Mouse (Mus musculus) G1E (cell line): Measurements from ENCODE around the gene Wnt2. TPM values are rescaled to one million over a fixed set of nuclear protein-coding genes. Genes with fewer than 3 reads are reported as not detected.

ENCODE experiments used
- ATAC-seq: 2 replicates; pipeline ENCODE4 v1.8.0; 2016; ENCODE audit warnings: mild to moderate bottlenecking; ENCODE audit not compliant: insufficient number of reproducible peaks, poor library complexity, low FRiP score, severe bottlenecking; ENCODE audit errors: extremely low read depth
- DNase-seq: peaks from one replicate; pipeline ENCODE4 v3.0.0; 2012; ENCODE audit warnings: low spot score
- H3K27me3 ChIP-seq: 2 replicates; pipeline ENCODE4 v1.6.1; 2012; ENCODE audit warnings: mild to moderate bottlenecking, low read length, inconsistent platforms; ENCODE audit not compliant: insufficient read depth
- H3K36me3 ChIP-seq: replicated peaks from 2 replicates; pipeline ENCODE3; 2012; ENCODE audit warnings: mild to moderate bottlenecking, inconsistent platforms
- H3K4me1 ChIP-seq: 2 replicates; pipeline ENCODE4 v1.6.1; 2012; ENCODE audit warnings: low read depth, low read length, inconsistent platforms, mixed read lengths; ENCODE audit not compliant: insufficient read depth
- H3K4me3 ChIP-seq: 2 replicates; pipeline ENCODE4 v1.5.1; 2012; ENCODE audit warnings: low read depth, mild to moderate bottlenecking, inconsistent platforms, low read length, moderate library complexity, mixed read lengths
- H3K9me3 ChIP-seq: replicated peaks from 2 replicates; pipeline ENCODE4 v1.6.1; 2012; ENCODE audit warnings: inconsistent platforms
- CTCF ChIP-seq: IDR thresholded peaks from 2 replicates; pipeline ENCODE4 v1.5.1; 2012; ENCODE audit warnings: low read depth, low read length, inconsistent platforms, mixed read lengths
- GATA1 ChIP-seq: IDR thresholded peaks from 2 replicates; pipeline ENCODE4 v1.6.1; 2012; ENCODE audit warnings: borderline replicate concordance, low read length, inconsistent platforms, mixed read lengths
- GATA2 ChIP-seq: IDR thresholded peaks from 2 replicates; pipeline ENCODE4 v1.6.1; 2012; ENCODE audit warnings: low read depth, low read length, inconsistent platforms, borderline replicate concordance
- POLR2AphosphoS5 ChIP-seq: IDR thresholded peaks from 2 replicates; pipeline ENCODE4 v1.6.1; 2012; ENCODE audit warnings: low read depth, low read length, inconsistent platforms; ENCODE audit not compliant: insufficient replicate concordance
- TAL1 ChIP-seq: conservative IDR thresholded peaks from 2 replicates; pipeline ENCODE4 v1.6.1; 2012; ENCODE audit warnings: low read depth, low read length, inconsistent platforms, mixed read lengths
- polyA plus RNA-seq: library from polyadenylated mRNA; stranded (reverse); fragments of >175 nt; gene quantifications from 2 replicates; pipeline ENCODE4 v1.2.3, GENCODE M21; 2012
- total RNA-seq, 2 experiments: library from RNA; stranded (forward) in 1 of 2; stranded (reverse) in 1 of 2; fragments of 200-1000 nt in 1 of 2; fragments of >200 nt in 1 of 2; fragmentation: Nextera tagmentation in 1 of 2; gene quantifications; 2 replicates each; pipeline ENCODE4 v1.2.3; 2014 to 2017

Wnt2 gene
- total and polyA plus RNA-seq, 3 experiments = 0.04 to 1.4 (median 0.49) TPM

GRCm38 (mm10) chr6:17947130-17947831 lies 83.1 kb downstream of the Wnt2 start:
- H3K4me3 ChIP-seq = no peak overlapping the region; the same call in 1 of the 2 replicates
- no peak for DNase-seq
- peaks cover 49% of the 10 kb centered on the region for H3K4me1 ChIP-seq
- no peaks in the 10 kb centered on the region for H3K9me3 ChIP-seq
- peak; percentile 61 for TF ChIP-seq TAL1
- no peak for TF ChIP-seq CTCF
- TF ChIP-seq GATA2 = no peak
- TF ChIP-seq GATA1 = no peak
- TF ChIP-seq POLR2AphosphoS5 = no peak
- peak; percentile 84 for ATAC-seq
- peaks cover 16% of the 10 kb centered on the region for H3K36me3 ChIP-seq
- no peaks in the 10 kb centered on the region for H3K27me3 ChIP-seq

GRCm38 (mm10) chr6:17946456-17946855 lies 83.9 kb downstream of the Wnt2 start:
- ATAC-seq = no peak
- TF ChIP-seq GATA2 (no peak), TAL1 (no peak), GATA1 (no peak), CTCF (no peak), POLR2AphosphoS5 (no peak)
- Histone ChIP-seq H3K27me3 (no peaks in the 10 kb centered on the region), H3K9me3 (no peaks in the 10 kb centered on the region), H3K4me3 (no peak overlapping the region), H3K4me1 (peaks cover 54% of the 10 kb centered on the region), H3K36me3 (peaks cover 24% of the 10 kb centered on the region)
- DNase-seq = no peak

- Histone ChIP-seq H3K36me3 (peaks cover 48% of the 10 kb centered on the region), H3K4me1 (peaks cover 63% of the 10 kb centered on the region), H3K9me3 (no peaks in the 10 kb centered on the region), H3K4me3 (no peak overlapping the region), H3K27me3 (no peaks in the 10 kb centered on the region)
- TF ChIP-seq TAL1 (no peak), POLR2AphosphoS5 (no peak), CTCF (no peak), GATA1 (no peak), GATA2 (no peak)
- no peak for ATAC-seq
- DNase-seq = no peak
Observed at GRCm38 (mm10) chr6:17943877-17944617, 86.3 kb downstream of the Wnt2 start.

GRCm38 (mm10) chr6:17942344-17942743 lies 88.0 kb downstream of the Wnt2 start:
- no peak for TF ChIP-seq CTCF
- TF ChIP-seq GATA1 = no peak
- no peak for TF ChIP-seq POLR2AphosphoS5
- TF ChIP-seq GATA2 = no peak
- no peak for TF ChIP-seq TAL1
- no peaks in the 10 kb centered on the region for H3K27me3 ChIP-seq
- peaks cover 65% of the 10 kb centered on the region for H3K36me3 ChIP-seq
- H3K4me3 ChIP-seq = no peak overlapping the region
- DNase-seq (no peak), ATAC-seq (no peak)
- no peaks in the 10 kb centered on the region for H3K9me3 ChIP-seq
- peaks cover 67% of the 10 kb centered on the region for H3K4me1 ChIP-seq

GRCm38 (mm10) chr6:17941916-17942315 lies 88.5 kb downstream of the Wnt2 start:
- no peak for ATAC-seq
- no peaks in the 10 kb centered on the region for H3K9me3 ChIP-seq
- TF ChIP-seq POLR2AphosphoS5 (no peak), TAL1 (no peak), CTCF (no peak), GATA2 (no peak), GATA1 (no peak)
- DNase-seq = no peak
- peaks cover 68% of the 10 kb centered on the region for H3K4me1 ChIP-seq
- H3K4me3 ChIP-seq = no peak overlapping the region
- peaks cover 69% of the 10 kb centered on the region for H3K36me3 ChIP-seq
- no peaks in the 10 kb centered on the region for H3K27me3 ChIP-seq

Other genes starting within 250 kb of the Wnt2 start
- 1.3 TPM in 1 of 2 replicates, not detected in the other for gene Asz1, start 78.5 kb upstream of the Wnt2 start, total RNA-seq (2014; fragmentation: Nextera tagmentation)
- 0.27 and 0.46 TPM in 2 replicates for gene Asz1, start 78.5 kb upstream of the Wnt2 start, total RNA-seq (2017)
- not detected in 2 replicates for gene Asz1, start 78.5 kb upstream of the Wnt2 start, polyA plus RNA-seq
- gene Cftr, start 140.1 kb upstream of the Wnt2 start, total RNA-seq (2014; fragmentation: Nextera tagmentation) = not detected in 2 replicates
- 0.98 TPM in 1 of 2 replicates, not detected in the other for gene Cftr, start 140.1 kb upstream of the Wnt2 start, total RNA-seq (2017)
- gene Cftr, start 140.1 kb upstream of the Wnt2 start, polyA plus RNA-seq = not detected in 2 replicates